9 mouse cellular contexts compared by ENCODE assay signal in genomic region chr2:38931851-38932667, GRCm38 (mm10). TPM values are rescaled to one million over a fixed set of nuclear protein-coding genes. Genes with fewer than 3 reads are reported as not detected.
DNase-seq lines count a peak whose midpoint lies in the region; ATAC-seq and TF ChIP-seq lines count a peak whose summit lies in the region.
"Had no signal": no experiment of that assay in that cellular context is flagged by ENCODE, and none has a peak within 500 bp of the region (broad histone marks: within the 10 kb centered on the region; RNA-seq: fewer than 3 reads in every experiment).

Gene Olfml2a (plus strand): TSS chr2:38931978.

- TF ChIP-seq POLR2A in bone marrow, adult 2 months (IDR thresholded peaks at IDR 0.05; ENCODE audit: borderline replicate concordance, control insufficient read depth, low read depth, low read length) = peak; percentile 28; the same call in 1 of the 2 replicates

- no peaks in the 10 kb centered on the region for H3K79me3 ChIP-seq in C2C12 (ENCODE audit: low read depth)

- H3K9ac ChIP-seq in heart, embryonic 14.5 days (ENCODE audit: low read length) = peak within 1 kb of the TSS; percentile 72
- peak within 1 kb of the TSS; percentile 62 for H3K9ac ChIP-seq in kidney, embryonic 16.5 days (replicated peaks; ENCODE audit: low read length)
- H3K9ac ChIP-seq in liver, embryonic 15.5 days = peak within 1 kb of the TSS; percentile 27; the same call in 1 of the 2 replicates
- peak within 1 kb of the TSS; percentile 57 for H3K9ac ChIP-seq in neural tube, embryonic 11.5 days (ENCODE audit: low read length)
- peak within 1 kb of the TSS; percentile 68 for H3K9ac ChIP-seq in stomach, embryonic 16.5 days (ENCODE audit: low read length)

- no peak within 1 kb of the TSS; the same call in 1 of the 2 replicates for H3K27ac ChIP-seq in bone marrow, adult 2 months (ENCODE audit: control insufficient read depth, insufficient read depth, low read depth, low read length, poor library complexity)
- H3K27ac ChIP-seq in heart, embryonic 14.5 days (replicated peaks in 1 of 2; ENCODE audit: control insufficient read depth in 1 of 2, insufficient read depth in 1 of 2, low read depth in 2 of 2, low read length in 2 of 2) = peak within 1 kb of the TSS in 1 of 2 experiments; percentile 14; a peak in 1 of 4 replicates
- H3K27ac ChIP-seq in kidney, embryonic 16.5 days (ENCODE audit: low read length) = no peak within 1 kb of the TSS
- no peak within 1 kb of the TSS for H3K27ac ChIP-seq in liver, embryonic 15.5 days (replicated peaks)
- no peak within 1 kb of the TSS for H3K27ac ChIP-seq in neural tube, embryonic 11.5 days (ENCODE audit: low read depth, low read length)
- H3K27ac ChIP-seq in stomach, embryonic 16.5 days (ENCODE audit: low read length) = no peak within 1 kb of the TSS

- H3K4me3 ChIP-seq in C2C12 (ENCODE audit: insufficient read depth, poor library complexity, severe bottlenecking) = no peak within 1 kb of the TSS
- peak within 1 kb of the TSS; percentile 40 for H3K4me3 ChIP-seq in bone marrow, adult 2 months (replicated peaks; ENCODE audit: control insufficient read depth, low read depth, low read length)
- H3K4me3 ChIP-seq in heart, embryonic 14.5 days (ENCODE audit: control insufficient read depth in 1 of 2, insufficient read depth in 1 of 2, low read depth in 1 of 2, low read length in 2 of 2) = peak within 1 kb of the TSS; percentile 44 to 51
- H3K4me3 ChIP-seq in kidney, embryonic 16.5 days (ENCODE audit: low read length) = peak within 1 kb of the TSS; percentile 49
- H3K4me3 ChIP-seq in liver, embryonic 15.5 days (replicated peaks) = peak within 1 kb of the TSS; percentile 48
- peak within 1 kb of the TSS; percentile 43 for H3K4me3 ChIP-seq in neural tube, embryonic 11.5 days (ENCODE audit: low read depth, low read length)
- peak within 1 kb of the TSS; percentile 46 for H3K4me3 ChIP-seq in stomach, embryonic 16.5 days (replicated peaks; ENCODE audit: low read length)

- no peaks in the 10 kb centered on the region for H3K27me3 ChIP-seq in C2C12 (ENCODE audit: control insufficient read depth, insufficient read depth, insufficient read length)
- no peaks in the 10 kb centered on the region for H3K27me3 ChIP-seq in heart, embryonic 14.5 days (ENCODE audit: control insufficient read depth, insufficient read depth, low read length)
- 0 out of 2 replicates have a peak, but pooled peaks cover 2% of the 10 kb centered on the region for H3K27me3 ChIP-seq in kidney, embryonic 16.5 days (ENCODE audit: insufficient read depth, low read length)
- peaks cover 51% of the 10 kb centered on the region for H3K27me3 ChIP-seq in liver, embryonic 15.5 days
- no peaks in the 10 kb centered on the region for H3K27me3 ChIP-seq in neural tube, embryonic 11.5 days (ENCODE audit: control insufficient read depth, insufficient read depth, low read length)
- H3K27me3 ChIP-seq in stomach, embryonic 16.5 days (ENCODE audit: control insufficient read depth, insufficient read depth, low read length) = no peaks in the 10 kb centered on the region
- H3K27me3 ChIP-seq: Patski had no signal

- H3K36me3 ChIP-seq in C2C12 (ENCODE audit: control insufficient read depth, insufficient read depth) = no peaks in the 10 kb centered on the region
- no peaks in the 10 kb centered on the region for H3K36me3 ChIP-seq in heart, embryonic 14.5 days (ENCODE audit: control insufficient read depth, insufficient read depth, low read length)
- H3K36me3 ChIP-seq in kidney, embryonic 16.5 days (ENCODE audit: insufficient read depth, low read length) = no peaks in the 10 kb centered on the region
- H3K36me3 ChIP-seq in liver, embryonic 15.5 days (replicated peaks) = no peaks in the 10 kb centered on the region
- no peaks in the 10 kb centered on the region for H3K36me3 ChIP-seq in neural tube, embryonic 11.5 days (ENCODE audit: control insufficient read depth, insufficient read depth, low read length)
- H3K36me3 ChIP-seq in stomach, embryonic 16.5 days (ENCODE audit: control insufficient read depth, insufficient read depth, low read length) = no peaks in the 10 kb centered on the region

- DNase-seq in neural tube, embryonic 11.5 days (ENCODE audit: low spot score) = peak; percentile 81

- 12% methylated on average over 32 of the region's 32 CpGs for WGBS in bone marrow, adult 2 months
- 9% methylated on average over 27 of the region's 32 CpGs for WGBS in heart, embryonic 14.5 days
- 9% methylated on average over 31 of the region's 32 CpGs for WGBS in kidney, embryonic 16.5 days
- WGBS in liver, embryonic 15.5 days (ENCODE audit: insufficient replicate concordance) = 9% methylated on average over 32 of the region's 32 CpGs
- WGBS in neural tube, embryonic 11.5 days = 7% methylated on average over 30 of the region's 32 CpGs
- 8% methylated on average over 31 of the region's 32 CpGs for WGBS in stomach, embryonic 16.5 days

- H3K79me2 ChIP-seq in C2C12 (ENCODE audit: control insufficient read depth, insufficient read depth) = no peaks in the 10 kb centered on the region

- peak within 1 kb of the TSS; percentile 92 for H3K4me2 ChIP-seq in heart, embryonic 14.5 days (ENCODE audit: low read length)
- H3K4me2 ChIP-seq in kidney, embryonic 16.5 days (replicated peaks; ENCODE audit: low read depth, low read length) = peak within 1 kb of the TSS; percentile 85
- H3K4me2 ChIP-seq in liver, embryonic 15.5 days = peak within 1 kb of the TSS; percentile 79
- peak within 1 kb of the TSS; percentile 87 for H3K4me2 ChIP-seq in neural tube, embryonic 11.5 days (ENCODE audit: low read depth)
- peak within 1 kb of the TSS; percentile 81 for H3K4me2 ChIP-seq in stomach, embryonic 16.5 days (ENCODE audit: low read depth, low read length)

- no peaks in the 10 kb centered on the region for H3K9me3 ChIP-seq in heart, embryonic 14.5 days (ENCODE audit: control insufficient read depth, low read length)
- no peaks in the 10 kb centered on the region for H3K9me3 ChIP-seq in kidney, embryonic 16.5 days (ENCODE audit: low read length)
- no peaks in the 10 kb centered on the region for H3K9me3 ChIP-seq in liver, embryonic 15.5 days (replicated peaks)
- H3K9me3 ChIP-seq in neural tube, embryonic 11.5 days (ENCODE audit: control insufficient read depth, low read length) = no peaks in the 10 kb centered on the region
- H3K9me3 ChIP-seq in stomach, embryonic 16.5 days (replicated peaks; ENCODE audit: control insufficient read depth, low read length) = no peaks in the 10 kb centered on the region

- ATAC-seq in erythroblast, adult 5-6 weeks (replicated peaks; ENCODE audit: low FRiP score, poor library complexity, severe bottlenecking) = 0 out of 2 replicates have a peak, but pooled peaks have one; percentile 24
- peak; percentile 49 for ATAC-seq in heart, embryonic 14.5 days (ENCODE audit: insufficient number of reproducible peaks, insufficient read depth, low FRiP score, low read depth)
- ATAC-seq in kidney, embryonic 16.5 days (ENCODE audit: low FRiP score, low TSS enrichment) = peak; percentile 75
- peak; percentile 53 for ATAC-seq in liver, embryonic 15.5 days (ENCODE audit: insufficient read depth)
- peak; percentile 76 for ATAC-seq in neural tube, embryonic 11.5 days (ENCODE audit: insufficient read depth, low FRiP score, low TSS enrichment)
- ATAC-seq in stomach, embryonic 16.5 days (ENCODE audit: insufficient read depth, low FRiP score) = peak; percentile 74
- ATAC-seq: Patski had no signal

- H3K4me1 ChIP-seq in bone marrow, adult 2 months (ENCODE audit: control insufficient read depth, insufficient read depth, low read length) = no peaks in the 10 kb centered on the region; the same call in 1 of the 2 replicates
- H3K4me1 ChIP-seq in heart, embryonic 14.5 days (ENCODE audit: control insufficient read depth in 2 of 2, insufficient read depth in 2 of 2, low read length in 2 of 2) = peaks cover 19 to 21% of the 10 kb centered on the region in 2 experiments; a peak in 3 of 4 replicates
- H3K4me1 ChIP-seq in kidney, embryonic 16.5 days (ENCODE audit: insufficient read depth, low read length) = peaks cover 27% of the 10 kb centered on the region
- peaks cover 16% of the 10 kb centered on the region for H3K4me1 ChIP-seq in liver, embryonic 15.5 days (replicated peaks)
- H3K4me1 ChIP-seq in neural tube, embryonic 11.5 days (ENCODE audit: control insufficient read depth, insufficient read depth, low read length) = no peaks in the 10 kb centered on the region
- H3K4me1 ChIP-seq in stomach, embryonic 16.5 days (ENCODE audit: control insufficient read depth, insufficient read depth, low read length) = peaks cover 21% of the 10 kb centered on the region

- no peak within 1 kb of the TSS for H3ac ChIP-seq in C2C12 (ENCODE audit: control insufficient read depth, insufficient read length, low read depth)

- TF ChIP-seq CTCF in C2C12 (IDR thresholded peaks at IDR 0.05; ENCODE audit: control insufficient read depth, insufficient read depth, insufficient read length) = peak; percentile 26
- TF ChIP-seq CTCF in bone marrow, adult 2 months (IDR thresholded peaks at IDR 0.05; ENCODE audit: control insufficient read depth, insufficient read depth, low read length) = peak; percentile 69

TF ChIP-seq in C2C12, 6 proteins besides CTCF, POLR2A, EP300 and RAD21:
- TF ChIP-seq USF1 (IDR thresholded peaks at IDR 0.05; ENCODE audit: low read depth) (no peak), MAX (IDR thresholded peaks at IDR 0.05) (no peak), MYOG (IDR thresholded peaks at IDR 0.05; ENCODE audit: control insufficient read depth, extremely low read depth, insufficient read length) (no peak), MYOD1 (IDR thresholded peaks at IDR 0.05; ENCODE audit: control insufficient read depth, insufficient read length, low read depth) (no peak), FOSL1 (IDR thresholded peaks at IDR 0.05; ENCODE audit: insufficient read depth, low read length, poor library complexity, severe bottlenecking) (no peak), CEBPB (IDR thresholded peaks at IDR 0.05; ENCODE audit: low read depth) (no peak)

RNA-seq across cellular contexts. Expression of gene Olfml2a, which starts in this region (rescaled TPM):
- not detected for polyA plus RNA-seq in C2C12 (2012; fragmentation: generic; extraction: Trizol)
- polyA plus RNA-seq in bone marrow, adult 2 months (2011; ENCODE audit: insufficient read depth, insufficient read length, low replicate concordance, missing spikeins) = 0.92 and 1.9 TPM in 2 replicates
- 0.58 TPM in 1 of 2 replicates, not detected in the other for total RNA-seq in erythroblast, adult 5-6 weeks (2015; ENCODE audit: low replicate concordance)
- total RNA-seq in erythroblast, adult 5-6 weeks (2017; ENCODE audit: low replicate concordance) = 0.09 TPM in 1 of 2 replicates, not detected in the other
- polyA plus RNA-seq in heart, embryonic 14.5 days (2014; fragmentation: Nextera tagmentation; extraction: Ambion mirVana) = 5.4 and 6.0 TPM in 2 replicates
- 5.0 and 5.4 TPM in 2 replicates for polyA plus RNA-seq in kidney, embryonic 16.5 days (2015; fragmentation: Nextera tagmentation; extraction: Ambion mirVana)
- polyA plus RNA-seq in liver, embryonic 15.5 days (2015; fragmentation: Nextera tagmentation; extraction: Ambion mirVana) = 0.10 and 0.14 TPM in 2 replicates
- 2.4 and 3.1 TPM in 2 replicates for polyA plus RNA-seq in neural tube, embryonic 11.5 days (2014; fragmentation: Nextera tagmentation; extraction: Ambion mirVana)
- 4.5 and 5.0 TPM in 2 replicates for polyA plus RNA-seq in stomach, embryonic 16.5 days (2015; fragmentation: Nextera tagmentation; extraction: Ambion mirVana)

Comparison
In these comparisons a context has a peak if more than half of its experiments do, and no peak if none do; other contexts are left out.
1. Peak in ATAC-seq in erythroblast, adult 5-6 weeks; RNA of the gene not detected or under 1 TPM.
2. Peak in ATAC-seq, H3K4me3 ChIP-seq, H3K9ac ChIP-seq and H3K4me2 ChIP-seq in liver, embryonic 15.5 days; RNA of the gene not detected or under 1 TPM.
3. ATAC-seq: peak in every context shown above with its lines; median percentile 76 in neural tube, embryonic 11.5 days; 75 in kidney, embryonic 16.5 days; 74 in stomach, embryonic 16.5 days; 53 in liver, embryonic 15.5 days; 49 in heart, embryonic 14.5 days; 24 in erythroblast, adult 5-6 weeks.